Mouse (Mus musculus) midbrain, embryonic 13.5 days (tissue): Measurements from ENCODE around the gene Cs. TPM values are rescaled to one million over a fixed set of nuclear protein-coding genes. Genes with fewer than 3 reads are reported as not detected.

ENCODE experiments used
- ATAC-seq: fragments of 200-750 bp; cut with Nextera tagmentation; 2 replicates; pipeline ENCODE4 v1.8.0; 2017; ENCODE audit warnings: mild to moderate bottlenecking, moderate TSS enrichment, moderate library complexity
- H3K27ac ChIP-seq: fragments of 300-500 bp; sonication (generic); 2 replicates; pipeline ENCODE4 v1.5.1; 2015; ENCODE audit warnings: inconsistent platforms, mild to moderate bottlenecking, moderate library complexity
- H3K27me3 ChIP-seq: fragments of 300-500 bp; sonication (generic); 2 replicates; pipeline ENCODE4 v1.6.1; 2015; ENCODE audit warnings: mild to moderate bottlenecking, inconsistent platforms
- H3K36me3 ChIP-seq: fragments of 300-500 bp; sonication (generic); 2 replicates; pipeline ENCODE4 v1.6.1; 2015; ENCODE audit warnings: mild to moderate bottlenecking, inconsistent platforms
- H3K4me1 ChIP-seq: fragments of 300-500 bp; sonication (generic); replicated peaks from 2 replicates; pipeline ENCODE4 v1.6.1; 2015; ENCODE audit warnings: inconsistent platforms
- H3K4me2 ChIP-seq: fragments of 300-500 bp; sonication (generic); replicated peaks from 2 replicates; pipeline ENCODE4 v1.6.1; 2015; ENCODE audit warnings: moderate library complexity, mild to moderate bottlenecking, inconsistent platforms
- H3K4me3 ChIP-seq: fragments of 300-500 bp; sonication (generic); replicated peaks from 2 replicates; pipeline ENCODE4 v1.5.1; 2015; ENCODE audit warnings: mild to moderate bottlenecking, inconsistent platforms
- H3K9ac ChIP-seq: fragments of 300-500 bp; sonication (generic); replicated peaks from 2 replicates; pipeline ENCODE4 v1.6.1; 2015; ENCODE audit warnings: mild to moderate bottlenecking, inconsistent platforms
- H3K9me3 ChIP-seq: fragments of 300-500 bp; sonication (generic); 2 replicates; pipeline ENCODE4 v1.6.1; 2016; ENCODE audit warnings: mild to moderate bottlenecking, inconsistent platforms
- WGBS: fragments of 180-500 bp; shearing (Covaris S2); methylation state at CpG from one replicate; pipeline ENCODE4 v1.1.7; 2015; 5-methylcytosine and 5-hydroxymethylcytosine counted together
- polyA plus RNA-seq: library from polyadenylated mRNA; unstranded; fragments of >200 nt; fragmentation: Nextera tagmentation; extraction: Ambion mirVana; gene quantifications from 2 replicates; pipeline ENCODE4 v1.2.1, GENCODE M21; 2015

The Cs gene
- polyA plus RNA-seq, 1 experiment from 2014 or later, result 225 TPM

GRCm38 (mm10) chr10:128336597-128336996 lies 937 bp upstream of the Cs start:
- H3K4me3 ChIP-seq, result peak overlapping the region; percentile 94
- peaks cover 27% of the 10 kb centered on the region for H3K4me1 ChIP-seq
- 89% methylated on average over 3 of the region's 3 CpGs for WGBS
- H3K9ac ChIP-seq, result no peak overlapping the region
- H3K36me3 ChIP-seq, result peaks cover 3% of the 10 kb centered on the region; the same call in 1 of the 2 replicates
- no peak for ATAC-seq
- no peaks in the 10 kb centered on the region for H3K9me3 ChIP-seq
- H3K4me2 ChIP-seq, result peak overlapping the region; percentile 88
- H3K27ac ChIP-seq, result no peak overlapping the region
- no peaks in the 10 kb centered on the region for H3K27me3 ChIP-seq

GRCm38 (mm10) chr10:128338415-128338814 lies 881 bp downstream of the Cs start:
- no peaks in the 10 kb centered on the region for H3K27me3 ChIP-seq
- no peak for ATAC-seq
- peak overlapping the region; percentile 94 for H3K4me3 ChIP-seq
- H3K27ac ChIP-seq, result peak overlapping the region; percentile 93
- peak overlapping the region; percentile 88 for H3K4me2 ChIP-seq
- 23% methylated on average over 5 of the region's 5 CpGs for WGBS
- peak overlapping the region; percentile 96 for H3K9ac ChIP-seq
- H3K4me1 ChIP-seq, result peaks cover 27% of the 10 kb centered on the region
- peaks cover 3% of the 10 kb centered on the region; the same call in 1 of the 2 replicates for H3K36me3 ChIP-seq
- no peaks in the 10 kb centered on the region for H3K9me3 ChIP-seq

DNA sequence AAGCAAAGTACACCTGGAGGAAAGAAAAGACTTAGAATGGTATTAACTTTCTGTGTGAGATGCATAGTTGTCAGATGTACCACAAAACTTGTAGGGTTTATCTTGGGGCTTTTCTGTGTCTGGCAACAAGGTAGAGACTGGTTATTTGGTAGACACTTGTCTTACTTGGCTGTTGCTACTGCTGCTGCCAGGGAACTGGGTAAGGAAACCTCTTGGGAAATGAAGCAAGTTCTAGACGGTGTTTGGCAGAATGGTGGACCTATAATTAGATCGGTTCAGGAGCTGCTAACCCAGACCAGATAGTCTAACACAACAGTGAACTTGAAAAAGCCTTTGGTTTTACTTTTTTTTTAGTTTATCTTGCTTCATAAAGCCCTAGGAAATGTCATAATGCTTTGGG lies 1.4 kb downstream of the Cs start:
- Histone ChIP-seq H3K27ac (no peak overlapping the region), H3K4me2 (peak overlapping the region; percentile 88), H3K4me3 (peak overlapping the region; percentile 94), H3K9ac (peak overlapping the region; percentile 96; the same call in 1 of the 2 replicates), H3K4me1 (peaks cover 27% of the 10 kb centered on the region), H3K27me3 (no peaks in the 10 kb centered on the region), H3K36me3 (peaks cover 3% of the 10 kb centered on the region; the same call in 1 of the 2 replicates), H3K9me3 (no peaks in the 10 kb centered on the region)
- ATAC-seq, result no peak
- 77% methylated on average over 2 of the region's 2 CpGs for WGBS

GRCm38 (mm10) chr10:128340257-128340656 lies 2.7 kb downstream of the Cs start:
- peaks cover 34% of the 10 kb centered on the region for H3K4me1 ChIP-seq
- WGBS, result 91% methylated on average over 2 of the region's 2 CpGs

GRCm38 (mm10) chr10:128343436-128343835 lies 5.9 kb downstream of the Cs start:
- WGBS, result 100% methylated on average over 1 of the region's 1 CpGs
- no peak for ATAC-seq

More at GRCm38 (mm10) chr10:128340257-128340656, 2.7 kb downstream of the Cs start:
- H3K4me3 ChIP-seq, result no peak overlapping the region
- H3K4me2 ChIP-seq, result no peak overlapping the region
- no peaks in the 10 kb centered on the region for H3K9me3 ChIP-seq
- H3K9ac ChIP-seq, result no peak overlapping the region
- no peak for ATAC-seq
- no peaks in the 10 kb centered on the region for H3K27me3 ChIP-seq
- peaks cover 3% of the 10 kb centered on the region; the same call in 1 of the 2 replicates for H3K36me3 ChIP-seq
- H3K27ac ChIP-seq, result no peak overlapping the region

GRCm38 (mm10) chr10:128344568-128345275 lies 7.2 kb downstream of the Cs start:
- Histone ChIP-seq H3K27me3 (no peaks in the 10 kb centered on the region), H3K4me3 (no peak overlapping the region), H3K4me2 (no peak overlapping the region), H3K9me3 (no peaks in the 10 kb centered on the region), H3K4me1 (peaks cover 12% of the 10 kb centered on the region), H3K9ac (no peak overlapping the region), H3K36me3 (peaks cover 3% of the 10 kb centered on the region; the same call in 1 of the 2 replicates), H3K27ac (peak overlapping the region; percentile 57; the same call in 1 of the 2 replicates)
- ATAC-seq, result no peak
- 64% methylated on average over 7 of the region's 7 CpGs for WGBS

More at GRCm38 (mm10) chr10:128343436-128343835, 5.9 kb downstream of the Cs start:
- H3K27ac ChIP-seq, result no peak overlapping the region
- H3K9me3 ChIP-seq, result no peaks in the 10 kb centered on the region
- no peaks in the 10 kb centered on the region for H3K27me3 ChIP-seq
- peaks cover 3% of the 10 kb centered on the region; the same call in 1 of the 2 replicates for H3K36me3 ChIP-seq
- no peak overlapping the region for H3K9ac ChIP-seq
- H3K4me3 ChIP-seq, result no peak overlapping the region
- H3K4me1 ChIP-seq, result peaks cover 25% of the 10 kb centered on the region
- H3K4me2 ChIP-seq, result no peak overlapping the region

- Histone ChIP-seq H3K9ac (no peak overlapping the region), H3K27ac (no peak overlapping the region), H3K4me2 (no peak overlapping the region), H3K9me3 (no peaks in the 10 kb centered on the region), H3K4me1 (peaks cover 7% of the 10 kb centered on the region; the same call in 1 of the 2 replicates), H3K4me3 (no peak overlapping the region), H3K27me3 (no peaks in the 10 kb centered on the region), H3K36me3 (peaks cover 26% of the 10 kb centered on the region)
- 91% methylated on average over 8 of the region's 8 CpGs for WGBS
- no peak for ATAC-seq
These were observed 10.0 kb downstream of the Cs start for GRCm38 (mm10) chr10:128347541-128347940.

DNA sequence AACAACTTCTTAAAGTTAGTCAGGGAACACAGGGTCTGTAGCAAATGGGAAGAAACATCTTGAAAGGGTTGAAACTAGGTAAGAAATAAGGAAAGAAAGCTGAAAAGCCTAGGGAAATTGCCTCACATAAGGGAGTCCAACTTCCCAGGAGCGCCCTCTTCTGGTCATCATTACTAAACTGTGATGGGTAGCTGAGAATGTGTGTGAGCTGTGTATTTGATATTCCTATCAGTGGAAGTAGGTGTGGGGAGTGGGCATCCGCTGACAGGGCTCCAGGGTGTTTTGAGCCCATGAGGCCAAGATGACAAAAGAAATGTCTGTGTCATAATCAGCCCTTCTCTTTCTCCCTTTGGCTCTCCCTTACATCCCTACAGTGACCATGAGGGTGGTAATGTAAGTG lies 21.3 kb downstream of the Cs start:
- WGBS, result 44% methylated on average over 2 of the region's 2 CpGs
- H3K27me3 ChIP-seq, result no peaks in the 10 kb centered on the region
- H3K36me3 ChIP-seq, result peaks cover 80% of the 10 kb centered on the region
- no peak for ATAC-seq
- no peaks in the 10 kb centered on the region for H3K4me1 ChIP-seq
- no peak overlapping the region for H3K9ac ChIP-seq
- H3K27ac ChIP-seq, result no peak overlapping the region
- no peak overlapping the region for H3K4me2 ChIP-seq
- H3K4me3 ChIP-seq, result no peak overlapping the region
- H3K9me3 ChIP-seq, result no peaks in the 10 kb centered on the region

GRCm38 (mm10) chr10:128359226-128359625 lies 21.7 kb downstream of the Cs start:
- H3K9ac ChIP-seq, result no peak overlapping the region
- no peaks in the 10 kb centered on the region for H3K27me3 ChIP-seq
- H3K27ac ChIP-seq, result no peak overlapping the region
- peaks cover 76% of the 10 kb centered on the region for H3K36me3 ChIP-seq
- H3K4me2 ChIP-seq, result no peak overlapping the region
- no peak for ATAC-seq
- H3K9me3 ChIP-seq, result no peaks in the 10 kb centered on the region
- H3K4me1 ChIP-seq, result no peaks in the 10 kb centered on the region
- H3K4me3 ChIP-seq, result no peak overlapping the region
- 96% methylated on average over 6 of the region's 6 CpGs for WGBS

- no peak overlapping the region for H3K4me3 ChIP-seq
- H3K4me1 ChIP-seq, result no peaks in the 10 kb centered on the region
- no peaks in the 10 kb centered on the region for H3K27me3 ChIP-seq
- H3K4me2 ChIP-seq, result no peak overlapping the region
- WGBS, result 93% methylated on average over 6 of the region's 6 CpGs
- H3K9me3 ChIP-seq, result no peaks in the 10 kb centered on the region
- ATAC-seq, result no peak
- peaks cover 72% of the 10 kb centered on the region for H3K36me3 ChIP-seq
- no peak overlapping the region for H3K9ac ChIP-seq
- no peak overlapping the region for H3K27ac ChIP-seq
These were observed 24.3 kb downstream of the Cs start for GRCm38 (mm10) chr10:128361836-128362235.

- H3K27ac ChIP-seq, result no peak overlapping the region
- peaks cover 68% of the 10 kb centered on the region for H3K36me3 ChIP-seq
- H3K27me3 ChIP-seq, result no peaks in the 10 kb centered on the region
- no peak overlapping the region for H3K9ac ChIP-seq
- H3K4me1 ChIP-seq, result peaks cover 6% of the 10 kb centered on the region
- no peak overlapping the region for H3K4me3 ChIP-seq
- H3K4me2 ChIP-seq, result no peak overlapping the region
- 0 out of 2 replicates have a peak, but pooled peaks have one; percentile 18 for ATAC-seq
- WGBS, result 61% methylated on average over 3 of the region's 3 CpGs
- no peaks in the 10 kb centered on the region for H3K9me3 ChIP-seq
These were observed 25.0 kb downstream of the Cs start for GRCm38 (mm10) chr10:128362568-128362967.

- H3K4me3 ChIP-seq, result peak overlapping the region; percentile 60
- H3K27me3 ChIP-seq, result no peaks in the 10 kb centered on the region
- no peaks in the 10 kb centered on the region for H3K9me3 ChIP-seq
- peak overlapping the region; percentile 90 for H3K4me2 ChIP-seq
- peaks cover 22% of the 10 kb centered on the region for H3K36me3 ChIP-seq
- H3K27ac ChIP-seq, result peak overlapping the region; percentile 97
- ATAC-seq, result no peak
- peak overlapping the region; percentile 72 for H3K9ac ChIP-seq
- 12% methylated on average over 19 of the region's 19 CpGs for WGBS
- peaks cover 18% of the 10 kb centered on the region for H3K4me1 ChIP-seq
These were observed 30.4 kb downstream of the Cs start for GRCm38 (mm10) chr10:128367899-128368401.
